Mouse (Mus musculus) mesoderm, embryonic 11.5 days (tissue): Measurements from ENCODE around the gene Plekhd1.

ENCODE experiments used
- DNase-seq: peaks from one replicate; pipeline ENCODE4 v3.0.0-alpha.2; 2012; ENCODE audit warnings: low read depth, low spot score

The Plekhd1 gene

DNA sequence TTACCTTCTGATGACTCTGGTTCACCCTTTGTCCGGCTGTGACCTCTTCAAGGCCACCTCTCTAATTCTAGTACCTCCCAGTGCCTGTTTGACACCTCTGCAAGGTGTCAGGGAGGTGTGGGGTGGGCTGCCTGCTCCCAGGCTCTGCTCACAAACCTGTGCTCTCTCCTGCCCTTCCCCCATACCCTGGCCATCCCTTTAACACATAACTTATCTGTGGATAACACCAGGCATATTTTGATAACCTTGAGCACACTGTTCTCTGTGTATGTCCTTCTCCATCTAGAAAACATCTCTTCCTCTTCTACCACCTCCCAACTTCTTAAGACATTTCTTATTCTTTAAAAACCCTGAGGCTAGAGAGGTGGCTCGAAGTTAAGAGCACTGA, 6.7 kb downstream of the Plekhd1 start:
- no peak for DNase-seq

DNA sequence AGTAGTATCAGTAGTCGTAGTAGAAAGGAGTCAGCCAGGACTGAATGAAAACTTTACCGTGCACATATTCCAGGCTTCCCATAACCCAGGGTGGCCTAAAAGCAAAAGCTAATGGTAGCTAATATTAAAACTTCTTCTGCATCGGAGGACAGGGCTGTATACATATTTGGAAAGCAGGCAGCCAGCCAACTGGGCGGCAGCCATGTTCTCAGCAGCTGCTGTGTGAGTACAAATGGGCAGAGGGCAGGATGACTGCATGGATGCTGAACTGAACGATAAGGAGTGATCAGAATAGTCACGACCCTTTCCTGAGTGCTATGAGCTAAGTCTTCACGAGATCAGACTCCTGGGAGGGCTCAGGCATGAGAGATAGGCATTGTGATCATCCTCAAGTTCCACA, 8.9 kb downstream of the Plekhd1 start:
- no peak for DNase-seq

DNA sequence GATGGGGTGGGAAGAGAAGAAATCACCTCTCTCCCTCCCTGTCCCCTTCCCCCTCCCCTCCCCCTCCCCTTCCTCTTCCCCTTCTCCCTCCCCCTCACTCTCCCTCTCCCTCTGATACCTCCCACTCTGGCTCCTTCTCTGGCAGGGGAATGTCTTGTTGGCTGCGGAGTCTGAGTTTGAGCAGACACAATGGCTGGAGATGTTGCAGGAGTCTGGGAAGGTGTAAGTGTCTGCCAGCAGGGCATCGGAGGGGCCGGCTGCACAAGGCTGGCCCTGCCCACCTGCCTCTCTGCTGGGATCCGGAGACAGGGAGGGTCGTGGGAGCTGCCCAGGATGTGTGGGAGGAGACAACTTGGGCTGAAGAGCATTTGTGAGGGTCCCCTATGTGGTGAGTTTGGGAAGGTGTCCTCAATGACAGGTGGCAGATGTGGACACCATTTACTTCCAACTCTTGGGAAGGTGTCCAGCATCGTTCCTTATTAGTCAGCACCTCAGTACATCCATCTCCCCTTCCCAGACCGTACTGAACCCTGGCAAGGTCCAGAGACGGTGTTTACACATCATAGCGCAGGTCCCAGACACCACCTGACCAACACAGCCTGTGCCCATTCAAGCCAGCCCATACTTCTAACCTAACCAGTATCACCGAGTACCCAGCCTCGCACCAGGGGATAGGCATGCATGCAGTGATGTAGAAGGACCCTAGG, 14.0 kb downstream of the Plekhd1 start:
- DNase-seq = no peak

DNA sequence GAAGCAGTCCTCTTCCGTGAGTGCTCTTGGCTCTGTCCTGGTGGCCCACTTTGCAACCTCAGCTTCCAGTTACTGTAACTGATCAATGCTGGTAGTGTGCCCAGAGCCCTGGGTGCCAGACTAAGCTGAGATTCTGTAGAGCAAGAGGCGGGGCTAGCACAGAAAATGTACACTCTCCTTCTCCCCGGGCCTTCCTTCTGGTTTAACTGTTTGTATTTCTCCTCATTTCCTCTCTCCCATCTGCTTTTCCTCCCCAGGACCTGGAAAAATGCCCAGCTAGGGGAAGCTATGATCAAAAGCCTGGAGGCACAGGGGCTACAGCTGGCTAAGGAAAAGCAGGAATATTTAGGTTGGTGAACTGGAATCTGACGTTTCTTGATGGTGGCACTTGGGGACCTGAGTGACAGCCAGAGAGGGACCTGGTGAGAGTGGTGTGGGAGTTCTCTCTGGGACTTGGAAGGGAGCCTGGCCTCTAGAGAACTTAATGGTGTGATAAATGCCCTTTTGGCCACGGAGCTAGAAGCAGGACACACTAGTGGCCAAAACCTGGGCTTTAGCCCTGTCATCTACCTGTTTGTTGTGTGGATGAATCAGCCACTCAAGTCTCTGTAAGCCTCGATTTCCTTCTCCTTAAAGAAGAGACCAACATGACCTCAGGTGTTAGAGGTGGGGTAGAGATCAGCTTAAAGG, 14.7 kb downstream of the Plekhd1 start:
- DNase-seq = no peak

DNA sequence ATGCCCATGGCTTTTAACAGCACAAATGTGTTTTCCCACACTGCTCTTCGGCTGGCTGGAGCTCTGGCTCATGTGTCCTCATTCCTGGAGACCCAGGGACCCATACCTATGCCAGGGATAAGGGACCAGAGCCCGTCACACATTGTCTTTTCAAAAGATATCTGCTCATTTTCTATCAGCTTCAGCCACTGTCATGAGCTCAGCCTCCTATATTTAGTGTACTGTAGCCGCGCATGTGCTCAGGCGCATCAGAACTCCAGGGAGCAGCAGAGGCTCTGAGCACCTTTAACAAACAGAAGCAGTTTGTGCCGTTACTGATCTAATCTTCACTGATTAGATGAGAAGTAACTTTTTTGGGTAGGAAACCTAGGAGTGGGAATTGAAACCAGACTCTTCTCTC, 23.5 kb downstream of the Plekhd1 start:
- DNase-seq = no peak

DNA sequence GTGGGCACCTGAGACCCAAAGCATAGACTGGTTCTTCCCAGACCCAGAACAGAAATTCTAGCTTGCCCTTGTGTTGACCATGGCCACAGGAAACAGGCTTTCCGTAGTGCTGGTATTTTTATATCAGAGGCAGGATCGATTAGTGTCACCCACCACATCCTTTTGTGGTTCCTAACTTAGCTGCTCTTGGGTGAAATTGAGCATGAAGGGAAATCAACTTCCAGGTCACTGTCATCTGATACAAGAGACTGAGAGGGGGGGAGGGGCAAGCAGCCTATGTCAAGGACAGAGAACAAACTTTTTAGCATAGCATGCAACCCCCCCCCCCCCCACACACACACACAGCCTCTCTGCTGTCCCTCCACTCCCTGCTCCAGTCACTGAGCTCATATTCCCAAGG, 26.8 kb downstream of the Plekhd1 start:
- no peak for DNase-seq

DNA sequence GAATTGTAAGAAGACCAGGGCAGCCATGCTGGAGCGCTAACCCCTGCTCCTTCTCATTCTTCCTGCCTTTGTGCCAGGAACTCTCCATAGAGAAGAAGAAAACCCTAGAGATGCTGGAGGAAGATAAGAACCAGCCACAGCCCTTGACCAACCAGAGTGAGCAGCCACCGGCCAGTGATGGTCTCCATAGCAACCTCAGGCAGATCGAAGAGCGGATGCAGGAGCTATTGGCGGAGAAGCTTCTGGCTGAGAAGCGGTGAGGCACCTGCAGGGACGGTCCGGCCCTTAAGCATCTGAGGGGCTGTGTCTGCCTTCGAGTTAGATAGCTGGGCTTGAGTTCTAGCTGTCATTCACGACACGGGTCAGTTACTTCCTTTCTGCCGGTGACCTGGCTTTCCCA, 28.1 kb downstream of the Plekhd1 start:
- DNase-seq = no peak

DNA sequence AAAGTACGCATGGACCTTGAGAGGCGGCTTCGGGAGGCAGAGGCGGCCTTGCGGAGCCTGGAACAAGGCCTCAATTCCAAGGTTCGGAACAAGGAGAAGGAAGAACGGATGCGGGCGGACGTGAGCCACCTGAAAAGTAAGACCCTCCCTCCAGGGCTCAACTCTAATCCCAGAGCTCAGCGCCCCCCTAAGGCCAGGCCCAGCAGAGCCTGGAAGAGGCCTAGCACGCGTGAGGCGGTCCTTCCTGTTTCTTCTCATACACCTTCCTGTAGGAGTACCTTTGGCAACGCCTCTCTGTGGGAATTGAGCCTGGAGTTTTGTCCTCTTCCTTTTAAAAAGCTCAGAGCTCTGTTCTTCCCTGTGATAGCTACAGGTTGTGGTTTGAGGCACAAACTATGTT, 29.1 kb downstream of the Plekhd1 start:
- no peak for DNase-seq

DNA sequence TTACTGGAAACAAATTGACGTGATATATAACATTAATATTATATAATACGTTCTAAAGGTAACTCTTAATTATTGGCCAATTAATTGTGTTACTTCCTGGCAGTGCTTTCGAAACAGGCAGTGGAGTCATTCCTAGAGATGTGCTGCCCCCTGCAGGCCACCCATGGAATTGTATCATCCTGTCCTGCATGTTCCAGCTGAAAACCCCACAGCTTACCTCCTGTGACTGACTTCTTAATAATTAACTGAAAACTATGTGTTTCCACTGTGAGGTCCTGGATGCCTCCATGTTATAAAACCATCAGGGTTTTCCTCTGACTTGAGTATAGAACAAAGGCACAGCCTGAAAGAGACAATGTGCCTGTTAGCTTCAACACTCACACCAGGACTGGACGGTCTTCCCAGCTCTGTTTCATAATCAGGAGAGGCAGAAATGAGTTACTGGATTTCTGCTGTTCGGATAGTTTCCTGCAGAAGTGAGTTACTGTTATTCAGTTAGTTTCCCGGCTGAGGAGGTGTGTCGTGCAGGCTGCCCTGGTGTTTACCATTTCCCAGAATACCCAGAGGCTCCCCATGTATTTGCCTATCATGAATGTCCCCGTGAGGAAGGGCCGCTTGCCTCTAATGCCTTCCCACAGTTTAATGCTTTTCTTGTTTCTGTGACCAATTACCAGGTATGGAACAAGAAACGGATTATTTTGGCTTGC, 32.6 kb downstream of the Plekhd1 start:
- peak; percentile 71 for DNase-seq

DNA sequence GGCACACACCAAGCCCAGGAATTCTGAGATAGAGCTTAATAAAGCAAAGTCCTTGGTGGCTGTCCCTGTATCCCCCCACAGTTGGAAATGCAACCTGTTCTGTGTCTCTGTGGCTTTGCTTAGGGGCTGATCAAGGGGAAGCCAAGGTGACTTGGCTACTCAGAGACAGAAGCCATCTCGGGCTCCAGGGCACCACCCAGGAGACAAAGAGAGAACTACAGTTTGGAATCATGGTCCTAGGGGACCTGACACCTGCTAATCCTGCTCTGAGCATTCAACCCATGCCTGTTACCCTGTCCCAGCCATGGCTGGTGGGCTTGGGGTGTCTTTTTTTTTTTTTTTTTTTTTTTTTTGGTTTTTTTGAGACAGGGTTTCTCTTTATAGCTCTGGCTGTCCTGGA, 35.8 kb downstream of the Plekhd1 start:
- no peak for DNase-seq

DNA sequence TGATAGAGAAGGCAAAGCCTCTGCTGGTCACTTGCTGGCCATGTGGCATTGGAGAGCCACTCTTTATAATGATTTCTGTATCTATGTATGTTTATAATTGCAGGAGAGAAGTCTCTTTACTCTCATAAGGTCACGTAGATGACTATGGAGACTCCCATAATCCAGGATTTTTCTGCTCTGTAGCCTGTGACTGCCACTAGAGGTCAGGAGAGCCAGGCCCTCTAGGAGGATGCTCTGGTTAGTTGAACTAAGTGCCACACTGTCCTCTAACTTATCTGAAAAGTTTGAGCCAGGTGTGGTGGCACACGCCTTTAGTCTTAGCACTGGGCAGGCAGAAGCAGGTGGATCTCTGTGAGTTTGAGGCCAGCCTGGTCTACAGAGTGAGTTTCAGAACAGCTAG, 36.4 kb downstream of the Plekhd1 start:
- no peak for DNase-seq

DNA sequence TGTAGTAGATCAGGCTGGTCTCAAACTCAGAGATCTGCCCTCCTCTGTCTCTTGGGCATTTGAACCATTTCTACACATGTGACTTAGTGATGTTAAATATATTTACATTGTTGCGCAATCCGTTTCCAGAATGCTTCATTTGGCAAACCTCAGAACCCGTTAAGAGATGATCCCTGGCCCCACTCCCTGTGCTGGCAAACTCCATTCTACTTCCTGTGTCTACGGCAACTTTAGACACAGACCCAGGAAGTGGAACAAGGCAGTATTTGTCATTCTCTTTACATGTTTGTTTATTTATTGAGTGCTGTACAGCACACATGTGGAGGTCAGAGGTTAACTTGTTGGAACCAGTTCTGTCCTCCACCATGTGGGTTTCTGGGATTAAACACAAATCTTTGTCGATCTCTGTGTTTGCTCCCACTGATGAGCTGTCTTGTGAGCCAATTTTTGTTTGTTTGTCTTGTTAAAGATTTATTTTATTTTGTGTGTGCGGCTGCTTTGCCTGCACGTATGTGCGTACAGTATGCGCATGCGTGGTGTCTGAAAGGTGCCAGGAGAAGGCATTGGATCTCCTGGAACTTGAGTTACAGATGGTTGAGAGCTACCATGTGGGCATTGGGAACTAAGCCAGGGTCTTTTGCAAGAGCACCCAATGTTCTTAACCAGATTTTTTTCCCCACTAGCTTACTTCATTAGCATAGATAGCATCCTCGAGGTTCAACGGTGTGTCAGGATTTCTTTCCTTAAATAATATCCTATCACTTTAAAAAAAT, 37.6 kb downstream of the Plekhd1 start:
- DNase-seq = no peak

DNA sequence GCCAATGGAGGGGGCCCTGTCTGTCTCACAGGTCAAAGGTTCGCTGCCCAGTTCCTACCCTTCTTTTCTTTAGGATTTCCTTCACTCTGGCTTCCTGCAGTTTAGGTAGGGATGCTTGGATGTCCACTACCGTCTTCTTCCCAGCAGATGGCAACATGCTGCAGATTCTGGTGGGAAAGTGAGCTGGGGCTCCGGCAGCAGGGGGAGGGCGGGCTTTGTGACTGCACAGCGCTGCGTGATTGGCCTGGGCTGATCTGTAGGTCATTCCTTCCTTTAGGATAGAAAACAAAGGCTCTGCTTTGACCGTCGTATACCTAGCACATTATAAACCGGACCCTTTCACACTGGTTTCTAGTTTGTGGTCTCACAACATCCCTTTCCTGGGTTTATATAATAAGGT, 38.2 kb downstream of the Plekhd1 start:
- peak; percentile 85 for DNase-seq

DNA sequence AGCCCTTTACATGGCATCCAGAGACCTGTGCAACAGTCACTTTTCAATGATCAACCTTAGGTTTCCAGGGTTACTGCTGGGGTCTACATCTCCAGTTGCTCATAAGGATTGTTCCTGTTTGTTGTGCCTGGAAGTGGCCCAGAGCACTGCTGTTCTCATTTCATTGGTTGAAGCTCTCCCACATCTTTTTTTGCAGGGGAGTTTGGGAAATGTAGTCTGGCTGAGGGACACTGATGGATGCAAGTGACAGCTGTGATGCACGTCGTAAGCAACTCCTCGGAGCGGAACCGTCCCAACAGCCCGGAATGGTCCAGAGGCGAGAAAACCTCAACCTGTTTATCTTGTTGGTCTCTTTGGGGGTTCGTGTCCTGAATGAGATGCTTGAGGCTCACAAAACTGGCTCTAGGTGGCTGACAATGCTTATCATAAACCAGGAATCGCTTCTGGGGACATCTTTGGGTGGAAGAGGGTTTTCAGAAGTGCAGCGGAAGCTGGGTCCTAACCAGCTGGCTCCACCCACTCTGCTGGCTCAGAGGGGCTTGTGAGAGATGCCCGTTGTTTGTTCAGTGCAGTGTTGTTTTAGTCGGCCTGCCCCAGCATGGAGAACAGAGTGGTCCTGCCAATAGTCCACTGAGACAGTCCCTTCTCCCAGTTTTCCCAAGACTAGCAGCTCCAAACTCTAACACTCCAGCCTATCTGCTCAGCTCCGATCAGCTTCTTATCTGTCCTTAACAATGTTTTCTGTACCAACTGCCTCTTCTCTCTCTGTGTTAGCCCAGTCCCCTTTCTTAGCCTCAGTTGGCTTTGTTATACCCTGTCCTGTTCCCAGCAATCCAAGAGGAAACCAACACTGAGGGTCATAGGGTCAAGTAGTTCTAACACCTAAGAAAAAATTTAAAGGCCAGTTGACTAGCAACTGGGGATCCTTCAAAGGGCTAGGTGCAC, 42.4 kb downstream of the Plekhd1 start:
- DNase-seq = no peak

DNA sequence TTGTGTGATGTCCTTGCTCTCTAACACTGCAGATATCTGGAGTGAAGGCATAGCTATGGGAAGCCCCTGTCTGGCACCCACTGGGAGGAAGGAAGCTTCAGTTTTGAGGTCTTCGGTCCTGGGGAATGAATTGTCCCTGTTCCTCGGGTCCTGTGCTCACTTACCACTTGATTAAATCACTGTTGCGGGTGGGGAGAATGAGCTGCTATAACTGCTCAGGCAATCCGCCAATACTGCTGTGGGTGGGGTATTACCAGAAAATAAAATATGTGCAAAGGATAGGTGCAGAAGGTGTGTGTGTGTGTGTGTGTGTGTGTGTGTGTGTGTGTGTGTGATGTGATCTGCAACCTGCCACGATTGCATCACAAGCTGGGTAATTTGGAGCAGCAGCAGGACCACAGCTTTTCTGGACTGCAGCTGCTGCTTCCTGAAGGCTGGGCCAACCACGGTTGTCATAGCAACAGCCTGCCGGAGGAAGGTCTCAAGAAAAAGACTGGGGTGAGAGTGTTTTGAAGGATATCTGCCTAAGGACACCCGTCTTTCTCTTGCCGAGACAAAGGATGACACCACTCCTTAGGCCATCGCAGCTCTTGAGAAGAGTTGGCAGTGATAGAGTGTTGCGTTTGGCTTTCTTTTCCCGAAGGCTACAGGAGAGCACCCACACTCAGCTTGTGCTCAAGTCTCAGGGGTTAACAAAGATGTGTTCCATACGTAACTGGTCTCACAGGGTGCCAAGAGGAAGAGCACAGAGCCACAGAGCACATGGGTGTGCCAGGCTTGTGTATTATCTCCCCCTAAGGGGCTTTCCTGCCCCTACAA, 44.3 kb downstream of the Plekhd1 start:
- peak; percentile 77 for DNase-seq

DNA sequence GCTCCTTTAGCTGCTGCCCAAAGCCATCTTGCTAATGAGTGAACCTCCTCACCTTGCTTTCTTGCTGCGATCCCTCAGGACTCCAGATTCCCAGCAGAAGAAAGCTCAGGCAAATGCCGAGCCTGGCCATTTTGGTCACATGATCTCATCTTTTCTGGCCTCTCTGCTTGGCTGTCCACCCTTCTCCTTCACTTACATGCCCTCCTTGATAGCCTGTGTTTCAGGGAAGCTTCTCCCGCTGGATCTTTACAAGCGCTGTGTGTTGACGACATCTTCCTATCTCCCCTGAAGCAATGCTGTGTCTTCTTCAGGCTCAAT, 44.9 kb downstream of the Plekhd1 start:
- no peak for DNase-seq

DNA sequence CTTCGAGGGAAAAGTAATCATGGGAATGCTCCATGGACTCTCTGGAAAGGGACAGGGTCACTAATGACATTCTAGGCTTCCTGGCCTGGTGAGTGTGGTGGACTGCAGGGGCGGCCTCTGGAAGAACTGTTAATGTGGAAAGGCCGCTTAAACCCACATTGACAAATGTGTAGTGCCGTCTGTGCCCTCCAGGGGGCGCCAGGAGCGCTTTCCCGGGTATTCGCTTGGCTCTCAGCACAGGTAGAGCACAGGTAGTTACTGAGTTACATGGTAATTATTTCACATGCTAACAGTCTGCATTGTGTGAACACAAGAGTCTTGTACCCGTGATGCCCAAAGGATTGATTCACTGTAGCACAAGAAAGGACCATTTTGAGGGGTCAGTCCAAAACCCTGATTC, 47.1 kb downstream of the Plekhd1 start:
- DNase-seq = no peak

DNA sequence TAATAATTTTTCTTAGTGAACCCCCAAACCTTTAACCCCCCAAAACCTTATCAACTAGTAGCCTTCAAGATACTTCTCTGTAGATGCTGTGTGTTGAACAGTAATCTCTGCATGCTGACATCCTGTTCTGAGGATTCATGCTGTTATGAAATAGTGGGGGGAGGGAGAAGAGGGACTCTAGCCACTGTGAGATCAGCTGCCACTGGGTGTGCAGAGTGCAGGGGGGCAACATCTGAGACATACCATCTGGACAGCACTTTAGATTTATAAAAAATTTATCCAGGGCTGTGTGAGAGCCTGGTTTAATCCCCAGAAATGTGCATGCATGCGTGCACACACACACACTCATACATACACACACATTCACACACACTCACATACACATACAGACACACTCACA, 52.2 kb downstream of the Plekhd1 start:
- no peak for DNase-seq

DNA sequence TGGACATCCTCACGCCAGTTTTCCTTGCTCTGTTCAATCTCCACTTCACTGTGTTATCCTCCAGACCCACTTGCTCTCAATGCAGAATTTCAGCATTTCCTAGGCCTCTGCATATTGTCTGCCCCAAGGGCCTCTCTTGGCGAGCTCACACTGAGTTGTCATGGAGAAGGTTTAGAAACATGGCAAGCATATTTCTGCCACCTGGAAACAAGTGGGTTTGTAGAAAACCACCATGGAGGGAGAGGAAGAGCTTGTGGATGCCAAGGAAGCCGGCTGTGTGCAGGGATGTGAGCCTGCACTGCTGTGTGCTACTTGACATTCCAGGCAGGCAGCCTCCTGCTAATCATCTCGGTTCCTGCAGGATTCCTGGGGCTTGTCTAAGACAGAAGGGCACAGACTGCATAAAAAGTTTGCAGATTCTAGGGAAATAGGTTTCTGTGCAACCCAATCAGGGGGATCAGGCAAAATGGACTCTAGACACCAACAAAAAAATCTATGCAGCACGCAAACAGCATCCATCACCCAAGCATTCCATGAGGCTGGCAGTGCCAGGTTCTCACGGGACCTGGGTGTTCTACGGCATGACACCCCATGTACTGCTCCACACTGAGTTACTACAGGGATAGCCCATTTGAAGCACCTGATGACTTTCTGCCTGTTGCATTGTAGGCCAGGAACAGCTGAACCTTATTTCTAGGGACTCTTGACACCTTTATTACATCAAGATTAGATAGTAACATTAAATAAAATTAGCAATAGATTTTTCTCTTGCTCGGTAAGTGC, 53.8 kb downstream of the Plekhd1 start:
- DNase-seq = no peak

DNA sequence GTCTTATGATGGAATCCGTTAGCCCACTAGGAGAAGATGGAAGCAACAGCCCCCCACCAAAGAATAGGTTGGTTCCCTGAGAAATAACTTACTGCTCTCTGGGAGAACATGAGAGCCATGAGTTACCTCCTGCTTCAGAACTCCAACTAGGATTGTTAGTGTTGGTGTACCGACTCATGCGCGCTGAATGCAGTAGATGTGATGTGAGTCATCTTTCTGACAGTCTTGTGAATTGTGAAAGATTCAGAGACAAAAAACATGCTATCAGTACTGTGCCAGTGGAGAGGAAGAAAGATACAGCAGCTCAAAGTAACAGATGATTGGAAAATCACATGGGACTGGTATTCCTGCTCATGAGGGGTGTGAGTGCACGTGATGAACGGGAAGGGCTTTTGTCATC, 59.2 kb downstream of the Plekhd1 start:
- DNase-seq = no peak
